Mouse (Mus musculus): ENCODE measurements around the gene Gprin1. TPM values are rescaled to one million over a fixed set of nuclear protein-coding genes. Genes with fewer than 3 reads are reported as not detected.

Gprin1 gene
- polyA plus RNA-seq, 1 experiment, result 0.05 TPM

GRCm38 (mm10) chr13:54755201-54755830, 5.6 kb upstream of the Gprin1 start:
- TF ChIP-seq POLR2A (IDR thresholded peaks at IDR 0.05; ENCODE audit: low read depth, low read length), result no peak
- TF ChIP-seq CTCF (IDR thresholded peaks at IDR 0.05; ENCODE audit: extremely low read depth, insufficient read depth, insufficient read length, insufficient replicate concordance), result no peak
- H3K4me1 ChIP-seq (ENCODE audit: control insufficient read depth, insufficient read depth, insufficient read length), result no peaks in the 10 kb centered on the region

GRCm38 (mm10) chr13:54754169-54755080, 4.8 kb upstream of the Gprin1 start:
- H3K27me3 ChIP-seq (ENCODE audit: control insufficient read depth, insufficient read depth, low read length), result peaks cover 14% of the 10 kb centered on the region
- WGBS, result 43% methylated on average over 12 of the region's 12 CpGs
- peaks cover 3% of the 10 kb centered on the region; the same call in 1 of the 2 replicates for H3K4me1 ChIP-seq (ENCODE audit: control insufficient read depth, insufficient read depth, insufficient read length)
- no peak for DNase-seq (ENCODE audit: low read depth in 1 of 2, low spot score in 2 of 2)
- H3K36me3 ChIP-seq (ENCODE audit: control insufficient read depth, insufficient read depth, low read length), result no peaks in the 10 kb centered on the region
- TF ChIP-seq CTCF (IDR thresholded peaks at IDR 0.05; ENCODE audit: extremely low read depth, insufficient read depth, insufficient read length, insufficient replicate concordance) (no peak), POLR2A (IDR thresholded peaks at IDR 0.05; ENCODE audit: low read depth, low read length) (no peak)
- no peak overlapping the region for H3K27ac ChIP-seq (ENCODE audit: insufficient read depth, low read length)
- no peak overlapping the region for H3K4me3 ChIP-seq (ENCODE audit: extremely low read depth, insufficient read depth, insufficient read length)

More at GRCm38 (mm10) chr13:54755201-54755830, 5.6 kb upstream of the Gprin1 start:
- no peak overlapping the region for H3K27ac ChIP-seq (ENCODE audit: insufficient read depth, low read length)
- peaks cover 9% of the 10 kb centered on the region for H3K27me3 ChIP-seq (ENCODE audit: control insufficient read depth, insufficient read depth, low read length)
- no peaks in the 10 kb centered on the region for H3K36me3 ChIP-seq (ENCODE audit: control insufficient read depth, insufficient read depth, low read length)
- no peak overlapping the region for H3K4me3 ChIP-seq (ENCODE audit: extremely low read depth, insufficient read depth, insufficient read length)
- 35% methylated on average over 9 of the region's 9 CpGs for WGBS
- DNase-seq (ENCODE audit: low read depth in 1 of 2, low spot score in 2 of 2), result no peak

GRCm38 (mm10) chr13:54753733-54754132, 4.1 kb upstream of the Gprin1 start:
- Histone ChIP-seq H3K27me3 (ENCODE audit: control insufficient read depth, insufficient read depth, low read length) (peaks cover 16% of the 10 kb centered on the region), H3K27ac (ENCODE audit: insufficient read depth, low read length) (no peak overlapping the region), H3K4me1 (ENCODE audit: control insufficient read depth, insufficient read depth, insufficient read length) (peaks cover 3% of the 10 kb centered on the region; the same call in 1 of the 2 replicates), H3K36me3 (ENCODE audit: control insufficient read depth, insufficient read depth, low read length) (no peaks in the 10 kb centered on the region), H3K4me3 (ENCODE audit: extremely low read depth, insufficient read depth, insufficient read length) (no peak overlapping the region)
- no peak for TF ChIP-seq POLR2A (IDR thresholded peaks at IDR 0.05; ENCODE audit: low read depth, low read length)
- no peak for TF ChIP-seq CTCF (IDR thresholded peaks at IDR 0.05; ENCODE audit: extremely low read depth, insufficient read depth, insufficient read length, insufficient replicate concordance)
- no peak for DNase-seq (ENCODE audit: low read depth in 1 of 2, low spot score in 2 of 2)
- WGBS, result 68% methylated on average over 6 of the region's 6 CpGs

GRCm38 (mm10) chr13:54752656-54753055, 3.0 kb upstream of the Gprin1 start:
- Histone ChIP-seq H3K36me3 (ENCODE audit: control insufficient read depth, insufficient read depth, low read length) (no peaks in the 10 kb centered on the region), H3K27me3 (ENCODE audit: control insufficient read depth, insufficient read depth, low read length) (peaks cover 11% of the 10 kb centered on the region), H3K27ac (ENCODE audit: insufficient read depth, low read length) (no peak overlapping the region), H3K4me3 (ENCODE audit: extremely low read depth, insufficient read depth, insufficient read length) (no peak overlapping the region), H3K4me1 (ENCODE audit: control insufficient read depth, insufficient read depth, insufficient read length) (peaks cover 3% of the 10 kb centered on the region; the same call in 1 of the 2 replicates)
- WGBS, result 73% methylated on average over 10 of the region's 10 CpGs
- no peak for TF ChIP-seq POLR2A (IDR thresholded peaks at IDR 0.05; ENCODE audit: low read depth, low read length)
- TF ChIP-seq CTCF (IDR thresholded peaks at IDR 0.05; ENCODE audit: extremely low read depth, insufficient read depth, insufficient read length, insufficient replicate concordance), result no peak
- no peak for DNase-seq (ENCODE audit: low read depth in 1 of 2, low spot score in 2 of 2)

GRCm38 (mm10) chr13:54750699-54751098, 1.0 kb upstream of the Gprin1 start:
- Histone ChIP-seq H3K27ac (ENCODE audit: insufficient read depth, low read length) (no peak overlapping the region), H3K4me3 (ENCODE audit: extremely low read depth, insufficient read depth, insufficient read length) (no peak overlapping the region), H3K4me1 (ENCODE audit: control insufficient read depth, insufficient read depth, insufficient read length) (peaks cover 3% of the 10 kb centered on the region; the same call in 1 of the 2 replicates), H3K27me3 (ENCODE audit: control insufficient read depth, insufficient read depth, low read length) (peaks cover 11% of the 10 kb centered on the region), H3K36me3 (ENCODE audit: control insufficient read depth, insufficient read depth, low read length) (no peaks in the 10 kb centered on the region)
- no peak for DNase-seq (ENCODE audit: low read depth in 1 of 2, low spot score in 2 of 2)
- no peak for TF ChIP-seq POLR2A (IDR thresholded peaks at IDR 0.05; ENCODE audit: low read depth, low read length)
- WGBS, result 6% methylated on average over 8 of the region's 8 CpGs

GRCm38 (mm10) chr13:54749061-54749863, 412 bp downstream of the Gprin1 start:
- WGBS, result 5% methylated on average over 82 of the region's 100 CpGs
- Histone ChIP-seq H3K27ac (ENCODE audit: insufficient read depth, low read length) (no peak overlapping the region), H3K27me3 (ENCODE audit: control insufficient read depth, insufficient read depth, low read length) (peaks cover 11% of the 10 kb centered on the region), H3K36me3 (ENCODE audit: control insufficient read depth, insufficient read depth, low read length) (no peaks in the 10 kb centered on the region), H3K4me3 (ENCODE audit: extremely low read depth, insufficient read depth, insufficient read length) (peak overlapping the region; percentile 19; the same call in 1 of the 2 replicates), H3K4me1 (ENCODE audit: control insufficient read depth, insufficient read depth, insufficient read length) (peaks cover 3% of the 10 kb centered on the region; the same call in 1 of the 2 replicates)
- no peak for TF ChIP-seq CTCF (IDR thresholded peaks at IDR 0.05; ENCODE audit: extremely low read depth, insufficient read depth, insufficient read length, insufficient replicate concordance)
- TF ChIP-seq POLR2A (IDR thresholded peaks at IDR 0.05; ENCODE audit: low read depth, low read length), result no peak
- DNase-seq (ENCODE audit: low read depth in 1 of 2, low spot score in 2 of 2), result no peak

Measured in spleen, adult 2 months (tissue).